Mouse (Mus musculus): Measurements from ENCODE around the gene Trappc5. TPM values are rescaled to one million over a fixed set of nuclear protein-coding genes. Genes with fewer than 3 reads are reported as not detected.

Gene Trappc5
- 15.3 and 18.3 TPM in 2 replicates for total RNA-seq (2014; rRNA removed)
- polyA plus RNA-seq (2012; rRNA removed): 22.5 and 25.0 TPM in 2 replicates

- peak; percentile 85 for TF ChIP-seq POLR2A (IDR thresholded peaks at IDR 0.05; ENCODE audit: extremely low read depth, insufficient read depth, low read length)
- peak; percentile 87 for TF ChIP-seq CTCF (IDR thresholded peaks at IDR 0.05; ENCODE audit: low read depth, low read length)
- H3K79me2 ChIP-seq (ENCODE audit: control insufficient read depth, insufficient read depth, low read length): peaks cover 5% of the 10 kb centered on the region; the same call in 1 of the 2 replicates
- peaks cover 3% of the 10 kb centered on the region; the same call in 1 of the 2 replicates for H3K36me3 ChIP-seq (ENCODE audit: control insufficient read depth, insufficient read depth, low read length)
- peak within 1 kb of the TSS; percentile 93 for H3K4me3 ChIP-seq (ENCODE audit: insufficient read depth, low read depth, low read length)
- H3K27ac ChIP-seq (replicated peaks; ENCODE audit: insufficient read depth, low read depth, low read length): peak within 1 kb of the TSS; percentile 85
- under 1% methylated on average over 61 of the region's 61 CpGs for WGBS
- H3K27me3 ChIP-seq (ENCODE audit: control insufficient read depth, insufficient read depth, low read length): no peaks in the 10 kb centered on the region
- peak; percentile 75 for DNase-seq (ENCODE audit: extremely low read depth, low read depth, low spot score)
- peak within 1 kb of the TSS; percentile 88 for H3K9ac ChIP-seq (ENCODE audit: low read depth, low read length)
- H3K4me1 ChIP-seq (ENCODE audit: control insufficient read depth, insufficient read depth, low read length): peaks cover 1% of the 10 kb centered on the region; the same call in 1 of the 2 replicates
These were observed at the start of gene Trappc5 for GRCm38 (mm10) chr8:3676131-3676992. Gene Trappc5 (plus strand): TSS chr8:3676299.

DNA sequence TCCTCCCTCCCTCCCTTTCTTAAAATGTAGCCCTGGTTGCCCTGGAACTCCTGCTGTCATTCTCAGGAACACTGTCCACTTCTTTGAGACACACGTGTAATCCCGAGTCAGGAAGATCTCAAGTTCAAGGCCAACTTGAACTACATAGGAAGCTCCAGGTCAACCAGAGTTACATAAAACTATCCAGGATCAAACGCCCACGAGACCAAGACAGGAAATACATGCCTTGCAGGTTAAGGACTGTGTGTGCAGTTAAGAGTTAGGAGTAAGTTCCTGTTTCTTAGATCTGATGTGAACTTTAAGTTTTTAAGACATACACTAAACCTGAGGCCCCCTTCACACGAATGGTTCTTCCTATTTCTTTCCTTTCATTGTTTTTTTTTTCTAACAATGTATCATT is 49.1 kb upstream of the Trappc5 start:
- WGBS: 47% methylated on average over 5 of the region's 5 CpGs
- H3K4me3 ChIP-seq (ENCODE audit: insufficient read depth, low read depth, low read length): no peak overlapping the region
- H3K36me3 ChIP-seq (ENCODE audit: control insufficient read depth, insufficient read depth, low read length): no peaks in the 10 kb centered on the region
- no peaks in the 10 kb centered on the region for H3K27me3 ChIP-seq (ENCODE audit: control insufficient read depth, insufficient read depth, low read length)
- peaks cover 4% of the 10 kb centered on the region for H3K4me1 ChIP-seq (ENCODE audit: control insufficient read depth, insufficient read depth, low read length)
- H3K9ac ChIP-seq (ENCODE audit: low read depth, low read length): no peak overlapping the region
- DNase-seq (ENCODE audit: extremely low read depth, low read depth, low spot score): no peak
- TF ChIP-seq CTCF (IDR thresholded peaks at IDR 0.05; ENCODE audit: low read depth, low read length): no peak
- TF ChIP-seq POLR2A (IDR thresholded peaks at IDR 0.05; ENCODE audit: extremely low read depth, insufficient read depth, low read length): no peak
- H3K79me2 ChIP-seq (ENCODE audit: control insufficient read depth, insufficient read depth, low read length): no peaks in the 10 kb centered on the region
- no peak overlapping the region for H3K27ac ChIP-seq (replicated peaks; ENCODE audit: insufficient read depth, low read depth, low read length)

GRCm38 (mm10) chr8:3628014-3628413 is 48.1 kb upstream of the Trappc5 start:
- WGBS: 30% methylated on average over 5 of the region's 5 CpGs

DNA sequence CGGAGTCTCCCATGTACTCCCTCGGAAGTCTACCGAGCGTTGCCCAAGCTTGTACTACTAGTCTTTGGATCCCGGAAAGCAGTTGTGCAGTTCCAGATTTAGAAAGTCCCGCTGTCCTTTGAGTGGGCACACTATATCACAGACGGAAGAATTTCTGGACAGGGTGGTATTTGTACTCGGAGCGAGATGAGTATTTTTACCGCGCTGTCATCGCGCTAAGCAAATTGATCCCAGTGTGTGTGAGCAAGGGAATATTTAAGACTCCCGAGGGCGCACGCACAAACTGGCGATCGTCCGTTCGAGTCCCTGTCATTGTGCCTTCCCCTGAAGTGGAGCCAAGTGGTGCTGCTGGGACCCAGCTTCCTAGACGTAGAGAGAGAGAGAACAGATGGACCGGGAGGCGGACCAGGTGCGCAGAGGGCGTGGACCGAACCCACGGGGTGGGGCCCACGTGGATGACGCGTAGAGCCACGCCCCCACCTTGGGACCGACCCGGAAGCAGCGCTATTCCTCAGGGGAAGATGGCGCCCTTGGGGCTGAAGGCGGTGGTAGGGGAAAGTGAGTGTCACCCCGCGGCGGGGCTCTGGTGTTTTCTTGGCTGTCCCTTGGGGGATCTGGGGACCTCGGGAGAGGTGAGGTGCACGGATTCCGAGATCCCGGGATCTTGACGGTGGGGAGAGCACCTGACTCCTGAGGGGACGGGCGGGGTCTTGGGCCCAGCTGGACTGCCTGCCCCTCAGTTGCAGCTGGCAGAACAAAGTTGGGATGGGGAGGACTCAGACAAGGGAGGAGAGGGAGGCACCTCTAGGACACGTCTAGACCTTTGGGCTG is 45.2 kb upstream of the Trappc5 start, which contains the start of gene Stxbp2:
Gene Stxbp2, plus strand, starts transcription at position 309 of the 831 bp plus-strand sequence.
- H3K36me3 ChIP-seq (ENCODE audit: control insufficient read depth, insufficient read depth, low read length): peaks cover 3% of the 10 kb centered on the region
- no peaks in the 10 kb centered on the region for H3K27me3 ChIP-seq (ENCODE audit: control insufficient read depth, insufficient read depth, low read length)
- H3K79me2 ChIP-seq (ENCODE audit: control insufficient read depth, insufficient read depth, low read length): no peaks in the 10 kb centered on the region; the same call in 1 of the 2 replicates
- H3K4me1 ChIP-seq (ENCODE audit: control insufficient read depth, insufficient read depth, low read length): peaks cover 4% of the 10 kb centered on the region
- TF ChIP-seq POLR2A (IDR thresholded peaks at IDR 0.05; ENCODE audit: extremely low read depth, insufficient read depth, low read length): 0 out of 2 replicates have a peak, but pooled peaks have one; percentile 24
- no peak for TF ChIP-seq CTCF (IDR thresholded peaks at IDR 0.05; ENCODE audit: low read depth, low read length)
- whole genome bisulfite sequencing: 4% methylated on average over 47 of the region's 47 CpGs
- peak within 1 kb of the TSS; percentile 73 for H3K4me3 ChIP-seq (ENCODE audit: insufficient read depth, low read depth, low read length)
- no peak within 1 kb of the TSS for H3K27ac ChIP-seq (replicated peaks; ENCODE audit: insufficient read depth, low read depth, low read length)
- peak within 1 kb of the TSS; percentile 66 for H3K9ac ChIP-seq (ENCODE audit: low read depth, low read length)
- peak; percentile 64 for DNase-seq (ENCODE audit: extremely low read depth, low read depth, low spot score)

More at GRCm38 (mm10) chr8:3628014-3628413, 48.1 kb upstream of the Trappc5 start:
- no peaks in the 10 kb centered on the region for H3K27me3 ChIP-seq (ENCODE audit: control insufficient read depth, insufficient read depth, low read length)
- H3K36me3 ChIP-seq (ENCODE audit: control insufficient read depth, insufficient read depth, low read length): no peaks in the 10 kb centered on the region
- no peaks in the 10 kb centered on the region; the same call in 1 of the 2 replicates for H3K79me2 ChIP-seq (ENCODE audit: control insufficient read depth, insufficient read depth, low read length)
- H3K4me1 ChIP-seq (ENCODE audit: control insufficient read depth, insufficient read depth, low read length): peaks cover 4% of the 10 kb centered on the region
- H3K27ac ChIP-seq (replicated peaks; ENCODE audit: insufficient read depth, low read depth, low read length): no peak overlapping the region
- DNase-seq (ENCODE audit: extremely low read depth, low read depth, low spot score): peak; percentile 47
- TF ChIP-seq POLR2A (IDR thresholded peaks at IDR 0.05; ENCODE audit: extremely low read depth, insufficient read depth, low read length): no peak
- TF ChIP-seq CTCF (IDR thresholded peaks at IDR 0.05; ENCODE audit: low read depth, low read length): peak; percentile 27; the same call in 1 of the 2 replicates
- no peak overlapping the region for H3K4me3 ChIP-seq (ENCODE audit: insufficient read depth, low read depth, low read length)
- H3K9ac ChIP-seq (ENCODE audit: low read depth, low read length): no peak overlapping the region

GRCm38 (mm10) chr8:3631478-3631875 is 44.6 kb upstream of the Trappc5 start:
- Histone ChIP-seq H3K79me2 (ENCODE audit: control insufficient read depth, insufficient read depth, low read length) (no peaks in the 10 kb centered on the region; the same call in 1 of the 2 replicates), H3K27me3 (ENCODE audit: control insufficient read depth, insufficient read depth, low read length) (no peaks in the 10 kb centered on the region), H3K4me3 (ENCODE audit: insufficient read depth, low read depth, low read length) (peak overlapping the region; percentile 73), H3K36me3 (ENCODE audit: control insufficient read depth, insufficient read depth, low read length) (peaks cover 6% of the 10 kb centered on the region), H3K27ac (replicated peaks; ENCODE audit: insufficient read depth, low read depth, low read length) (no peak overlapping the region), H3K9ac (ENCODE audit: low read depth, low read length) (peak overlapping the region; percentile 66), H3K4me1 (ENCODE audit: control insufficient read depth, insufficient read depth, low read length) (peaks cover 4% of the 10 kb centered on the region)
- TF ChIP-seq POLR2A (IDR thresholded peaks at IDR 0.05; ENCODE audit: extremely low read depth, insufficient read depth, low read length): no peak
- TF ChIP-seq CTCF (IDR thresholded peaks at IDR 0.05; ENCODE audit: low read depth, low read length): no peak
- DNase-seq (ENCODE audit: extremely low read depth, low read depth, low spot score): no peak
- WGBS: 7% methylated on average over 8 of the region's 8 CpGs
